Mouse (Mus musculus) common myeloid progenitor, adult 5-6 weeks (primary cell): ENCODE measurements around the gene Vwce. TPM values are rescaled to one million over a fixed set of nuclear protein-coding genes. Genes with fewer than 3 reads are reported as not detected.

Source experiments
- ATAC-seq: replicated peaks from 2 replicates; pipeline ENCODE4 v1.8.0; 2016; ENCODE audit warnings: low read depth, mild to moderate bottlenecking, moderate TSS enrichment, inconsistent platforms; ENCODE audit not compliant: poor library complexity, severe bottlenecking
- total RNA-seq: library from RNA; stranded (forward); fragments of 200-1000, 187-1606 nt; gene quantifications from 2 replicates; pipeline ENCODE4 v1.2.3, GENCODE M21; 2017

Gene Vwce
- total RNA-seq, 1 experiment from 2014 or later, result not detected

DNA sequence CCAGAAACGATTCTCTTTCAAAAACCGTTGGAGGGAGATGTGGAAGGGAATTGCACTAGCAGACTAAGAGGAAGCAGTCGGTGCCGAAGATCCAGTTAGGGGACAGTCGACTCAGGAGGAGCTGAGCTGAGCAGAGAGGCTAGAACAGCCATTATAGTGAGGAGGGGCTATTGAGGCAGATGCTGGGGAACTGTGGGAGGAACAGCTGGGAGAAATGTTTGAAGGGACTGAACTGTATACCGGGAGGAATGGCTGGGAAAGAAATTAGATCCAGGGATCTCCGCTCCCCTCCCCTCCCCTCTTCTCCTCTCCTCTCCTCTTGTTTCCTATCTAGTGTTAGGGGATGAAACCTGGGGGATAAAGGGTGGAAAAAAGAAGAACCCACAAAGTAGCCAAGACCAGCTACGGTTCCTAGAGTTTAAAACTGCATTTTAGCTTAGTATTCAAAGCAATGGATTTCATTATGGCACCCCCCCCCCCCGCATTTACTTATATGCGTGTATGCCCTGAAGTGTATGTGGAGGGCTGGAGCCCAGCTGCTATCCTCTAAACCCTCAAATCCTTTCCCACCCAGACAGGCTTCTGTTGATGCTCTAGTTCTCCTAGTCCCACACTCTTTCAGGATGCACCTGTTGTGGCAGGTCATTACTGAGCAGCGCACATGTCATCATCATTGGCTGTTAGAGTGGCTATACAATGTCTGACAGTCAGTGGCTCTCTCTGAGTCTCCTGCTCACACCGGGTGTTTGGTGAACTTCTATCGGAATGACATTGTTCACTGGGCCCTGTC is 6.8 kb downstream of the Vwce start:
- ATAC-seq, result no peak

DNA sequence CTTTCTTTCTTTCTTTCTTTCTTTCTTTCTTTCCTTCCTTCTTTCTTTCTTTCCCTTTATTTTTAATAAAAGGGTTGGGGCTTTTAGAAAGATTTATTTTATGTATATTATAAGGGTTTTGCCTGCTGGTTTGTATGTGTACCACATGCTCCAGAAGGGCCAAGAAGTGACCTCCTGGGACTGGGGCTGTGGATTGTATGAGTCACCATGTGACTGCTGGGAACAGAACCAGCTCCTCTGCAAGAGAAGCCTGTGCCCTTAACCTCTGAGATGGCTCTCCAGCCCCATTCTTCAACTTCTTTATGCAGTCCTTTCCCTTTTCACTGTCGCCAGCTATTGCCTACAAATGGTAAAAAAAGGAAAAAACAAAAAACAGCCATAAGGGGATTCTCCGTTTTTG is 11.6 kb downstream of the Vwce start:
- no peak for ATAC-seq

DNA sequence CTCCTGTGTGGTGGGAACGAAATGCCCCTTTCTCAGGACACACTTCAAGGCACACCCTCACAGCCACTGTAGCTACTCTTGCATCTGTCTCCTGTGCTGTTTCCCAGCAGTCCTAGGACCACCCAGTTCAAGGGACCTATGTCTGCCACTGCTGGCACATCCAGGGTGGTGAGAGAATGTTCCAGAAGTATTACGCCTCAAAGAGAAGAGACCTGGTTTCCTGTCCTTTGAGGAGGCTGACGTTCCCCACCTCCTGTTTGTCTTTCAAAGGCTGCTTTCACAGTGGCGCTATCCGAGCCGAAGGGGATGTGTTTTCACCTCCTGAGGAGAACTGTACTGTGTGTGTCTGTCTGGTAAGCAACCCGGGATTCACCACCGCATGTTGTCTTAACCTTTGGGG is 14.1 kb downstream of the Vwce start:
- 0 out of 2 replicates have a peak, but pooled peaks have one; percentile 19 for ATAC-seq

DNA sequence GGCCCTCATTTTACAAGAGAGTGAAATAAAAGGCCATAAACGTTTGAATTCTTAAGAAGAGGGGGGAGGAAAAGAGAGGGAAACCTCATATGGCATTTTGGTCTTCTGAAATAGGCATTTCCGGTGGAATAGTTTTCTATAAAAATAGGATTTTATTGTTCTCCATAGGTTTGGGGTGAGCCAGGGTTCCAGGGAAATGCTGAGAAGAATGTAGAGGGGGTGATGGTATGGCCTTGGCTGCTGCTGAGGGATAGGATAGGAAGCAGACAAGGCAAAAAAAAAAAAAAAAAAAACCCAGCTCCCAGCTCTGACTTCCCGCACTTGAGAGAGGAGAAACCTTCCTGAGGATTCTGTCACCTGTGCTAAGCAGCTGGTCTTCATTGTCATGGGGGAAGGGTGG is 22.0 kb downstream of the Vwce start:
- ATAC-seq, result no peak

DNA sequence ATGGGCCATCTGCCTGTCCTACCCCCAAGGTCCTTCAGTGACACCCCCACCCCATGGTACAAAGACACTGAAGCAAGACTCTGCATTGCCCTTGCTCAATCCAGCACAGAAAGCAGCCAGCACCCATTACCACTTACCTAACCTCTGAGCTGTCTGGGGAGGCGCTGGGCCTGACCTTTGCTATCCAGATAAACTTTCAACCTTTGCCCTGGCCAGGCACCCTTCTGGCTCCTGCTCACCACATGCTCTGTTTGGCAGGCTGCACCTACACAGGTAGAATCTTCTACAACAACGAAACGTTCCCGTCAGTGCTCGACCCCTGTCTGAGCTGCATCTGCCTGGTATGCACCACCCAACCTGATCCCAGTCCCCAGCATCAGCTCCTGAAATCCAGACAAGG is 23.7 kb downstream of the Vwce start:
- no peak for ATAC-seq

DNA sequence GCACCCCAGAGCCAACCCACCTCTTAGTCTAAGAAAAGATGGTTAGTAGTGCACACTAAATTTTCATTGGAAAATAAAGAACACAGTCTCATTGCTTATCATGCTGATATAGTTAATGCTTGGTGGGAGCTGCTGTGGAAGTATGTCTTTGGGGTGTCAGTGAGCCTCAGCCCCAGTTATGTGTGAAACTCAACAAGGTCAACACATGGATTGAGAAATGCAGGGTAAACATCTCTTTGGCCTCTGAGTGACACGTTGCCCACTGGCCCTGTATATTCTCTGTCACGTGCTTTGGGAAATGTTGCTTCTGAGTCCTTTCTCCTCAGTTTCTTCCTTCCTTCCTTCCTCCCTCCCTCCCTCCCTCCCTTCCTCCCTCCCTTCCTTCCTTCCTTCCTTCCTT is 24.4 kb downstream of the Vwce start:
- no peak for ATAC-seq

DNA sequence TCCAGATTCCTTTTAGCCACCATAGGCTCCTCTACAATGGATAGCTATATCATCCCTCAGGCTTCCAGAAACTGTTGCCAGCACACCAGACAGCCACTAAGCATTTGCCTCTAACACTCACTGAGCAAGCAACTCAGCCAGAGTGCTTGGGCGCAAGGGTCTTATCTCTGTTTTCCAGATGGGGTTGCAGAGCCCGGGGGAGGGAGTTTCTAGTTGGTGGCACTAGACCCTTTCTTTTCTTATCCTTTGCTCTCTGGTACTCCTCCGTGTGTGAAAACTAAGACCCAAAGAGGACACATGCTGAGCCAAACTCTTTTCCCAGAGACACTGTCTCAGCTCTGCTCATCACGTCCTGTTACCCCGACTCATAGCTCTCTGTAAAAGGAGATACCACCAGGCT is 27.4 kb downstream of the Vwce start:
- peak; percentile 82 for ATAC-seq

DNA sequence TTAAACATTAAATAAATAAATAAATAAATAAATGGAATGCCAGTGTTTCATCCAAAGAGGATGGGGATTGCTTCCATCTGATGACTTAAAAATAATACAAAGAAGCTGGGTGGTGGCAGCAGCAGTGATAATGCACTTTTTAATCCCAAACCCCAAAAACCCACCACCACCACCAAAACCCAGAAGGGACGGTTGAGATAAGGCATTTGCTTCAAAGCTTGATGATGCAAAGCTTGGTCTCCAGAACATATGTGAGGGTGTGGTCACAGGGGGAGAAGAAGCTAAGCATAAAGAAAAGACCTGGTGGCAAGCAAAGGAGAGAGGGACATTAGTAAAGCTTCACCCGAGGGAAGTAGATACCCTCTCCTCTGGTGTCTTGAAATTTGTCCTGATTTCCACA is 27.9 kb downstream of the Vwce start:
- peak; percentile 73 for ATAC-seq

DNA sequence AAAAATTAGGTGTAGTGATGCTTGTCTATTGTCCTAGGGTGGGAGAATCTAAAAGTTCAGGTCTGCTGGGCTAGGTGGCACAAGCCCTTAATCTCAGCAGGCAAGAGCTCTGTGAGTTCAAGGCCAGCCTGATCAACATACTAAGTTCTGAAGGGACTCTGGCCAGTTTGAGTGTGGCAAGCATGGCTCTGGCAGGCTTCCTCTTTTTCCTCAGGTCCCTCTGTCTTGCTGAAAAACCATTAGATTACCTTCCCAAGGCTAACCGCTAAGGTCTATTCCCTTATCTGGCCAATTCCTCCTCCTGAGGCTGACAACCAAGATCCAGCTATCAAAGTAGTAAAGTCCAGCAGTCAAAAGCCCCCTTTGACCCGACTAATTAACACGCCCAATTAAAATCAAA is 28.7 kb downstream of the Vwce start:
- ATAC-seq, result no peak; the same call in 1 of the 2 replicates

DNA sequence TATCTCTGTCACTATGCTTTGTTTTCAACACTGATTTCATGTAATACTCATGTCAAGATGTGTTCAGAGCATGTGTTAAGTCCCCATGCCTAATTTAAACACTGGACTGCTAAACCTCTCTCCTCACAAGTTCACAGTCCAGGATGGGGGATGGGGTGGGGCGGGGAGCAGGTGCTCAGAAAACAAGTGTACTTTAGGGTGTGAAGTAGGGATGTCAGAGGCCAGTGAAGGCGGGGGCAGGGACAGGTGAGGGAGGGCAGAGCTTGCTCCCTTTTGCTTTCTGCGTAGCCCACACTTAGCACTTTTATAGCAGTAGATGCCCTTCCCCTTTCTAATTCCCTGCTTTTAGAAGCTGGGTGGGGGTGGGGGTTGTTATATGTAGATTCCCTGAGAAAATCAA is 31.1 kb downstream of the Vwce start:
- ATAC-seq, result no peak

DNA sequence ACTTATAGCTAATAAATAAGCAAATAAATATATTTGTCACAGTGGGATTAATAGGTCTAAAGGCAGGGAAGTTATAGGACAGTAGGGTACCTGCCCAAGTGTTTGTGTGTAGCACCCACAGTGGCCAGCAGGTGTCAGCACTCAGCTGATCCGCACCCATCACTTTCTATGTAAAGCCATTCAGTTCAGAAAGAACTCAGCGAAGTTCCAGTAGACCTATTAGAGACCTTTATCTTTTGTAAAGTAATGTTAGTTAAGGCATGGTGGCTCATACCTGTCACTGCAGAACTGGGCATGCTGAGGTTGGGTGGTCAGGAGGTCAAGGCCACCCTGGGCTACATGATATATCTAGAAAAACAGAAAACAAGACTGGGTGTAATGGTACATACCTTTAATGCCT is 31.5 kb downstream of the Vwce start:
- ATAC-seq, result peak; percentile 59

DNA sequence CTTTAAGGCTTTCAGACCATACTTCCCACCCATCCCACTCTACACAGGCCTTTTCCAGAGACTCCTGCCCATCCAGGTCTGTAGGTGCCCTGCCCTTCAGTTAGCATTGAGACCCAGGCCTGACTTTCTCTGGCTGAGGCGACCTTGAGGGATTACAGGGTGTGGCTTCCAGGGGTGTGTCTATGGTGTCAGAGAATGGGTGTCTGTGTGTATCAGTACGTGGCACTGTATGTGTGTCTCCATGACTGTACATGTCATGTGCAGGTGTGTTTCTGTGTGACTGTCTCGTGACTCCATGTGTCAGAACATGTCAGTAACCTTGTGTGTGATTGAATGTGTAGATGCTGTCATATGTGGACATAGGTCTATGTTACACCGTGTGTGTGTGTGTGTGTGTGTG is 37.3 kb downstream of the Vwce start:
- no peak for ATAC-seq

DNA sequence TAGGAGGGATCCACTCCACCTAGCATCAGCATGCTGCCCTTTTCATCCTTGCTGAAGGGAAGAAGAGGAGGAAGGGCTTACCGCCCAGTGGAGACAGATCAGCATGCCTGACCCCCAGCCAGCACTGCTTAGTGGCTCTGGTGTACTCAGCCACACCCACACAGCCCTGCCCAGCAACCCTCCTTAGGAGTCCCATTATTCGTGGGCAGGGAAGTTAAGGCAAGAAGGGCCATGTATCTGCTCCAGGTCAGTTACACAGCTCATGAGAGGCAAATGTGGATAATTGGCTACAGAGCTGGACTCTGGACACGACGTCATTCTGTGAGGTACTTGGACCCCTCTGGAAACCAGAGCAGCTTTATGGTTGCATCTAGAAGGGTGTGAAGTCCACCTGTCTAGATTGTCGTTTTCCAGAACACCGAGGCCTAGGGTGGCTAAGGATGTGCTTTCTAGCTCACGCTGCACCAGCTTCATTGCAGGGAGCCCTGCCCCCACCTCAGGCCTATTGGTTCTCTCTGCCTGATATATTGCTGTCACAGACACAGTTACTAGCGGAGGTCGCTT is 37.9 kb downstream of the Vwce start:
- ATAC-seq, result no peak

DNA sequence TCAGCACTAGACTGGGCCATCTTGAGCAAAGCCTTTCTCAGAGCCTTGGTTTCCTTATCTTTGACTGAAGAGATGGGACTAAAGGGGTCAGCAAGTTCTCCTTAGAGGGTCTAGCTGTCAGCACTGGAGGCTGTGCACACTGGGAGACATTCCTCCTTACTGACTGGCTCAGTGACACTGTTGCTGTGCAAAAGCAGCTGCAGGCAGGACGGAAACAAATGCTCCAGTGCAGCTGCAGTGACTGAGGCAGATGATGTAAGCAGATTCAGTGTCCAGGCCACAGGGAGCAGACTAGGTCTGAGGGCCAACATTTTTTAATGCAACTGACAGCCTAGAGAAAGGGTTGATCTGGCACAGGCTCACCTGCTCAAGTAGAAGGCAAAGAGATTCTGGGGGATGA is 39.3 kb downstream of the Vwce start:
- ATAC-seq, result no peak

DNA sequence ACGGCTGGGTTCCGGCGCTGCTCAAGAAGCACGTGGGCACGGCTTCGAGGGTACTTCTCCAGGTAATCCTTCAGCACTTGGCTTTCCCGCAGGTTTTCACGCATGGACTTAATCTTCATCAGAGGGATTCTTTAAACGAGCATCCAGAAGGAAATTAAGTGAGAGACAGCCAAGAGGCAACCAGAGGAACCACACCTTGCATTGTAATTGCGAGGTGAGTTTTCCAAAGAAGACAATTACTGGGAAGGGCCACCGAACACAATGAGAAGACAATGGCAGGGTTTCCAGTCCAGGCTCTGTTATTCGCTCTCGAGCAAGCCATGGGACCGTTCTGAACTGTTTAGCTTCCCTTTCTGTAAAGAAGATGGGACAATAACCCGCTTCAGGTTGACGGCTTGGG is 42.6 kb downstream of the Vwce start:
- no peak for ATAC-seq

DNA sequence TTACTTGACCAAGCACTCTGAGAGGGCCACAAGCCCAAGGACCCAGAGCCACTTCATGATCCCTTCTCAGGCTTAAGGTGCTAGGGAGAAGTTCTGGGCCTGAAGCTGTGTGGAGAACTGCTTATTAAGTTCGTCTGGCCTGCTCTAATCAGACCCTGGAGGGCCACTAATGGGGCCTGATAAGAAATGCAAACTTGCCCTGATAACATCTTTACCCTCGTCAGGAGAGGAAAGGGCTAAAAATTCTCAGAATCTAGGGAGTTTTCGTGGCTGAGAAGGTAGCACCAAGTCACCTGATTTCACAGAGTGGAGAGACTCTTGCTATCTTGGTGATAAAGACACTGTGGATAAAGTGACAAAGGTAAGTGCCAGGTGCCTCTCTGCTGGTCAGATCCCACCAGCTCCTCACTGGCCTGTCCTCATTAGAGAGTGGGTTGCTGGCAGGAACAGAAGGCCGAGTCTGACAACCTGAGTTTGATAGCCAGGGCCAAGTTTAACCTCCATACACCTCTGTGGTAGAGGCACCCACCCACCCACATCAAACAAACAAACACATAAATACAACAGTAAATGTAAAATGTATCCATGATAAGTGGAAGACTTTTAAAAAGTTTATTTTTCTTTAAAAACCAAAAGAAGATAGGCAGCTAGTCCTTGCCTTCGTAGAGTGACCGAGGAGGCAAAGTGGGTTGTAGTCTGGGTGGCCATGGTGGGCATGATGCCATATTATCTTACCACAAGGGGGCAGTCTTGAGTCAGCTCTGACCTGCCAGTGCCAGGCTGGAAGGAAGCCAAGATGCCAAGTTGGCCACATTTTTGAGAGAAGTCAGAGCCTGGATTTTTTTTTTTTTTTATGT is 44.1 kb downstream of the Vwce start, which contains the start of gene Pga5:
Pga5 (minus strand) TSS at position 157 of the 857 bp plus-strand sequence.
- peak; percentile 79 for ATAC-seq

DNA sequence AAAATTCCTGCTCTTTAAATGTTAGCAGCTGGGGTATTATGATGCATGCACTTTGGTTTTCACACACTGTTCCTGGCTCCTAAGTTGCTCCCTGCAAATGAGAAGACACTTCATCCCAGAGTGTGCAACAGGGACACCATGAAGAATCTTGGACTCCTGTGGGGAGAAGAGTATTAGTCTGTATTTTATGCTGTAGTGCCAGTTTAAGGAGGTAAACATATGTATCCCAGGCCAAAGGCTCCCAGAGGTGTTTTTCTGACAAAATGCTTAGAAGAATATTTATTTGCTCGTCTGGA is 44.7 kb downstream of the Vwce start:
- no peak for ATAC-seq

DNA sequence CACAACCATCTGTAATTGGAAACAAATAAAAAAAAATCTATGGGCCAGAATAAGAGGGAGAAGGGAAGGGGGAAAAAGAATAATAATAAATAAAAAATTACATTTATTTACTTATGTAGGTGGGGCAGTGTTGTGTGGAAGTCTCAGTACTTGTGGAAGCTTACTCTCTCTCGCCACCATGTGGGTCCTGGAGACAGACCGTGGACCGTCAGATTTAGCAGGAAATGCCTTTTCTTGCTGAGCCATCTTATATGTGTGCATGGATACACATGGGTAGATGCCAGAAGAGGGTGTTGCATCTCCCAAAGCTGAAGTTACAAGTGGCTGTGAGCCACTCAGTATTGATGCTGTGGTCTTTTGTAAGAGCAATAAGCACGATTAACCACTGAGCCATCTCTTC is 47.6 kb downstream of the Vwce start:
- no peak for ATAC-seq

DNA sequence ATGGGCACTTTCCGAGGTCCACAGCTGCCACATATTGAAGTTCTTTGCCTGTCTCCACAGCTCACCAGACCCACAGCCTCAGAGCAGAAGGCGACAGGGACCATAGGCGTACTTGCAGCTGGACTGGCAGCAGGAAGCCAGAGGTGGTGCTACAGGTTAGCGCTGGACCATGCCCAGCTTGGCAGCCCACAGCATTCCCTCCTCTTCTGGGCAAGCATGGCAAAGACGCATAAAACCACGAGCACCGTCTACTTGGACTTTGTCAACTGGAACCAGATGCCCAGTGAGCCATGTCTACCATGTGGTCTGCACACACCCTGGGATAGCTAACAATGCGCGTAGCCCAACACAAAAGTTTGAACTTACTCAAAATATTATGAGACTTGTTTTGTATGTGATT is 51.1 kb downstream of the Vwce start:
- ATAC-seq, result no peak

DNA sequence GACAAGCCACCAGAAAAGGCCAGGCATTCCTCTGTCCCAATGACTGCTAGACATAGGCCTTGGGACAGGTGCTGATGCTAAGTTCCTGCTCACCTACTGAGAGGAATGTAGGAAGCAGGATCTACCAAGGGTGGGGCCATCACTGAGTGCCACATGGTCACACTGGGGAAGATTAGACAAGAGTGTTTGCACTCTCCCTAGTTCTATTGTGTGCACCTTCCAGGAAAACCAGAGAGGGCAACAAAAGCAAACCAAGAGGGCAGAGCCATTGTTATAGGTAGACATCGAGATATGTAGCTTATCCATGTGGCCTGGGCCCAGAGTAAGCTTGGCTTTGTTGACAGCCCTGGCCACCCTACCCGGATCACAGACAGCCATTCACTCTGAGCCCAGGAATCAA is 51.7 kb downstream of the Vwce start:
- ATAC-seq, result no peak
